Mouse (Mus musculus) embryo, embryonic 11 days (tissue): ENCODE measurements at regions not wholly inside any gene's neighbourhood (a gene's known extent, or its start where the extent isn't known, plus 50 kb on each side); places are given as distances from the start of the nearest gene placed in this dataset.

Experiments used
- DNase-seq: peaks from one replicate; pipeline ENCODE4 v3.0.0-alpha.2; 2015

GRCm38 (mm10) chr9:61816589-61817179 lies 97.7 kb downstream of the Rplp1 start:
- no peak for DNase-seq

GRCm38 (mm10) chr9:61815995-61816394 lies 98.3 kb downstream of the Rplp1 start:
- DNase-seq: peak; percentile 57

- no peak for DNase-seq
Observed at GRCm38 (mm10) chr9:61813291-61813690, 101.1 kb downstream of the Rplp1 start.

DNA sequence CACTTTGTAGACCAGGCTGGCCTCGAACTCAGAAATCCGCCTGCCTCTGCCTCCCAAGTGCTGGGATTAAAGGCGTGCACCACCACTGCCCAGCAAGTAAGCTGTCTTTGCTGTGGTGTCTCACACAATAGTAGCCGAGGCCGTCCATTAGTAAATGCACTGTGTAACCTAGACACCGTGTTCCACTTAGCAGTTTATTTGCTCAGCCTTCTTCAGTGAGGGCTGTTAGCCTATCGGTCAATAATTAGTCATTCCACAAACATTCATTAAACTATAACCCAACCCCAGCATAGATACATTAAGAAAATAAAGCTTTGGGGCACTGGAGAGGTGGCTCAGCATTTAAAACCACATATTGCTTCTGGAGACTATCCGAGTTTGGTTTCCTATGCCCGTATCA lies 102.0 kb downstream of the Rplp1 start:
- no peak for DNase-seq

DNA sequence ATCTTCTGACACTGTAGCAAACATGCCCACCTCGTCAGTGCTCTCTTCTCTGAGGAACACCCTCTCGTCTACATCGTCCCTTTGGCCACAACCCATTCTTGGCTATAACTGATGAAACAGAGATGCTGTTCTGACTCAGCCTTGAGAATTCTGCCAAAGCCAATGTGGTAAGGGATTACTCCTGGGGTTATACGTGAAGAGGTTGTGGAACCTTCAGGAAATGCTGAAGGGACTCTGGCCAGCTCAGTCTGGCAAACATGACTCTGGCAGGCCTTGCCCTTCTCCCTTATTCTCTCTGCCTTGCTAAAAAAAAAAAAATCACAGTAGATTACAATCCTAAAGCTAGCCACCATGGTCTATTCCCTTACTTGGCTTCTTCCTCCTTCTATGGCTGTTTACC lies 103.9 kb downstream of the Rplp1 start:
- DNase-seq: no peak

DNA sequence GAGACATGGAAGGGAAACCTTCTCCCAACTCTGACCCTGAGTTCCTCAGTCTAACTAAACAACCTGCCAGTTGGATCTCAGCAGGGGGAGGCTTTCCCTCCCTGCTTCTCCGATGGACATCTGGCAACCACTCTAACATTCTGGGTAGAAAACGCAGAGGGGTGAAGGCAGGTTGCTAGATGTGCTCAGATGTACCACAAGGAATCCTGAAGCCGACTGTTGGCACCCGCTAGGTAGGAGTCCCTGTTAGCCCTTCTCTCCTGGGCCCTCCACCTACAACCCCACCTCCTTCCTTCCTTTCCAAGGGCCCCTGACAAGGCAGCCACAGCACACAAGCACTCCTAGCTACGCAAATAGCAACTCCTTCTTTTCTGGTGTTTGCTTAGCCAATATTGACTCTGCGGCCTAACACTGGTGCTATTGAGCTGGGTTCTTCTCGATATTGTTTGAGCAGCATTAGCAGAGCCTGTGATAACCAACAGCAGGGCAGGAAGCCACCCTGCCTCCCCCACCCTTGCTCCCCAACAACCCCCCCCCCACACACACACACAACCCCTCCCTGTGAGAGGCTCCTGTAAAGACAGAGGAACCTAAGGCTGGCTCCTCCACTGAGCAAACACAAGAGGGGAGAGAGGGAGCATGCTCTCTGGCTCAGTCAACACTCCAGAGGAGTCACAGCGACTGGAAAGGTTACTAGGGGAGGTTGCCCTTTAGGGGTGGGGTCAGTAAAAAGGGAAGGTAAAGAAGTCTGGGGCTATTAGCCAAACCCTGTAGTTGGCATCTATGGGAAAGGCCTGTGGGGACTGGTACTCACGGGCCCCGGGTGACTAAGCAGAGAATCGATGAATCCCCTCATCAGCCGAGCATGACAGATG lies 105.8 kb downstream of the Rplp1 start:
- no peak for DNase-seq

GRCm38 (mm10) chr9:61805971-61806370 lies 108.4 kb downstream of the Rplp1 start:
- DNase-seq: no peak

DNA sequence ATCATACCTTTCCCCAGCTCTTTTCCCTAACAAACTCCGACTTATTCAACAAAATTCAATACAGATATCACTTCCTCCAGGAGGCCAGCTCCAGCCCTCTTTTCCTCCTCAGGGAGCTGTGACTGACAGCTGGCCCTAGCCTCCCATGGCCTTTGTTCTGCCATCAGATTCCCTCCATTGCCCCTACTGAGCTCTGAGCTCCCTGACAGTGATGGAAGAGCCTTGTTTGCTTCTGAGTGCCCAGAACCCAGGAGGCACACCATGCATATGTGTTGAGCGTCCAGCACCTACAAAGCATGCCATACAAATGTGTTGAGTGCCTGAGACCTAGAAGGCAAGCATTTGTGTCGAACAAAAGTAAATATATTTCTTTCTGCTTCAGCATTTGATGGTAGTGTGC lies 110.8 kb downstream of the Rplp1 start:
- peak; percentile 37 for DNase-seq

- DNase-seq: no peak
Observed at GRCm38 (mm10) chr9:61802694-61803093, 111.6 kb downstream of the Rplp1 start.

- no peak for DNase-seq
Observed at GRCm38 (mm10) chr9:61799535-61799934, 114.8 kb downstream of the Rplp1 start.

GRCm38 (mm10) chr9:61795910-61796309 lies 118.4 kb downstream of the Rplp1 start:
- no peak for DNase-seq

GRCm38 (mm10) chr9:61791435-61792064 lies 122.8 kb downstream of the Rplp1 start:
- DNase-seq: no peak

DNA sequence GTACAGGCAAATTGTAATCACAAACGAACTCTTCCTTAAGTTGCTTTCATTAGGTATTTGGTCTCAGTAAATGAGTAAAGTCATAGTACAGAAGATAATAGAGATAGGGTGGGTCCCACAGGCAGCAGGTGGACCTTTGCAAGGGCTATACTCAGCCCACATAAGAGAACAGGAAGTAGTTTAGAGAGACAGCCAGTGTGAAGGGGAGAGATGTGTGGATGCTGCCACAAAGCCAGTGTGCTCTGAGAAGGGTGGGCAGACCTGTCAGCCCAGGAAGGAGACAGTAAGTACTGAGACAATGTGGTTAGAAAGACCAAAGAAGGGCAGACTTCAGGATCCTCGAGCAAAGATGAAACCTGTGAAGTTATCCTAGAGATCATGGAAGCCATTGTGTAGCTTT lies 123.5 kb downstream of the Rplp1 start:
- no peak for DNase-seq

GRCm38 (mm10) chr9:61789066-61789897 lies 125.1 kb downstream of the Rplp1 start:
- DNase-seq: no peak

DNA sequence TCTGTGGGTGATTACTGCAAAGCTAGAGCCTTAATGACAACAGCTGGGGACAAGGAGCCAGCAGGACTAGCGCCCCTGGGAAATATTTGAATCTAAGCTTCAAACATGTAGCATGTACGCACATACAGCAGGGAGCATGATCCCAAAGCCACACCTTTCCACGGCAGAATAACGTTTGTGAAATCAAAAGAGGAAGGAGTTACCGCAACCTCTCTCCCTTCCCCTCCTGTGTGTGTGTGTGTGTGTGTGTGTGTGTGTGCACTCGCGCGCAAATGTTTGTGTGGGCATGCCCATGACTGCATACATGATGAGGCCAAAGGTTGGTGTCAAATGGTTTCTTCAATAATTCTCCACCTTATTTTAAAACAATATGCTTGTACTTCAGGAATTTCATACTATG lies 132.9 kb downstream of the Rplp1 start:
- DNase-seq: no peak

- no peak for DNase-seq
Observed at GRCm38 (mm10) chr9:61780186-61780939, 134.0 kb downstream of the Rplp1 start.

GRCm38 (mm10) chr9:61779165-61779564 lies 135.2 kb downstream of the Rplp1 start:
- no peak for DNase-seq

- no peak for DNase-seq
Observed at GRCm38 (mm10) chr9:61776446-61776845, 137.9 kb downstream of the Rplp1 start.

GRCm38 (mm10) chr9:61770207-61770955 lies 144.0 kb downstream of the Rplp1 start:
- peak; percentile 40 for DNase-seq

GRCm38 (mm10) chr9:61766187-61766586 lies 148.2 kb downstream of the Rplp1 start:
- DNase-seq: no peak

DNA sequence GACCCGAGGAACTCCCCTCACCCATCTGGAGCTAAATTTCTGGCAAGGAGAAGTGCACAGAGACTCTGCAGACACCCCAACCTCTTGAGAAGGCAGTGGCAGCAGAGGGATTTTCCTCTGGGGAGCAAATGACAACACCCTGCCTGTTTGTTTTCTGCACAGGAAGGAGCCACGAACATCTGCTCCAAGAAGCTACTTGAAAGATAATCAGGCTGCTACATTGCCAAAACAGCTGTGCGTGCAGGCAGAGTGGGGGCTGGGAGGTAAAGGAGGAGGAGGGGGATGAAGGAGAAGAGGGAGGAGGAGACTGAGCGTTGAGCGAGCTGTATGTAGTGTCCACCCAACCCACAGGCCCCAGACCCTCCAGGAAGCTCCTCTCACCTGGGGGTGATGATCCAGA lies 149.0 kb downstream of the Rplp1 start:
- no peak for DNase-seq

DNA sequence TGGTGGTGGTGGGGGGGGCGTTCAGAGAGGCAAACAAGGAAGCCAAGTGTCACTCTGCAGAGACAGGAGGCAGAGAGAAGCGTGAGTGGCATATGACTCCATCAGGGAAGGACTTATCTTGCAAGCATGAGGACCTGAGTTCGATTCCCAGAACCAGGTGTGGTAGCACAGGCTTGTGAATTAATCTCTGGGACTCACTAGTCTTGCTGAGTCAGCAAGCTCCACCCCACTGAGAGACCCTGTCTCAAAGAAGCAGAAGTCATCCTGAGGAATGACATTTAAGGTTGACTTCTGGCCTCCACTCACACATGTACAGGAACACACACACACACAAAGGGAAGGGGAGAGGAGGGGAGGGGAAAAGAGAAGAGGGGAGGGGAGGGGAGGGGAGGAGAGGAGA lies 156.5 kb downstream of the Rplp1 start:
- no peak for DNase-seq
